Mouse (Mus musculus): ENCODE measurements around the gene Nin.

DNA sequence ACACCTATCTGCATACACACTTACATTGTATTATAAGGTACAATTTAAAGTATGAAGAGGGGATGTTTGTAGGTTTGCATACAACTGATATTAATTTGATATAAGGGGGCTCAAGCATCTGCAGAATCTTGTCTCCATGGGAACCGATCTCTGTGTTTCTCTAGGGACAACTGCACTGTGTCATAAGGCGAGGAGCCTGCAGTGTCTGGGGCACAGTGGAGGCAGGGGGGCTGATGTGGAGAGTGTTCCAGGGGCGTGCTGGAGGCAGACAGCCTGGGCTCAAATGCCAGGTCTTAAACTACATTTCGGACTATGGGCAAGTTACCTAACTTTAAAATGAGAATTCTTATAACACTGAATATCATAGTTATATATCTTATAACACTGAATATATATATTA lies 23.6 kb upstream of the Nin start:
- TF ChIP-seq POLR2A (IDR thresholded peaks at IDR 0.05; ENCODE audit: insufficient read depth, low read depth, low read length) (no peak), CTCF (IDR thresholded peaks at IDR 0.05) (no peak)

Measured in heart, adult 2 months (tissue).